Mouse (Mus musculus) kidney, adult 2 months (tissue): Measurements from ENCODE around the gene Irx1.

ENCODE experiments used
- CTCF ChIP-seq: fragments of 200-500 bp; conservative IDR thresholded peaks from 2 replicates; pipeline ENCODE4 v1.5.1; 2011; ENCODE audit warnings: low read depth, mild to moderate bottlenecking, control low read depth, low read length, moderate library complexity, mixed read lengths; ENCODE audit not compliant: insufficient read depth, insufficient read length
- POLR2A ChIP-seq: fragments of 200-500 bp; IDR thresholded peaks from one replicate; pipeline ENCODE4 v1.6.1; 2011; ENCODE audit warnings: low read depth, low read length, control low read depth

DNA sequence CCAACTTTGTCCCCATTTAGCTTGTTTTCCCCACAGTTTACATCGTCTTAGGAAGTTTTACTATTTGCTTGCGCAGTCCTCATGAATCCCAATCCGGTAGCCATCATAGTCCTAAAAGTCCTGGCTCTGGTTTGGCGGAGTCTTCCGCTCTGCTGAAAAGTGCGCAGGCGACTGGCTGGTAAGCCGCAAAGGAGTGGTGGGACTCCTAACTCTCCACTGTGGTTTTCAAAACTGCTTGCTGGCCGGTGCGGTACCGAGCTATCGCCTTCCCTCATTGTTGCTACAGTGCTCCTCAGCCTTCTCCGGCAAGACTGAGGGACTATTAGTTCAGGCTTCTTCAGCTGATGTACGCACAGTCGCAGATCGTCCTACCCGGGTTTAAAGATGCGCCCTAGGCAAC, 6.4 kb downstream of the Irx1 start:
- TF ChIP-seq POLR2A (no peak), CTCF (no peak)
